Mouse (Mus musculus): Measurements from ENCODE around the gene Ffar2. TPM values are rescaled to one million over a fixed set of nuclear protein-coding genes. Genes with fewer than 3 reads are reported as not detected.
A peak's percentile ranks its signal among the peaks of the same experiment; 100 is the strongest.

Gene Ffar2
- total RNA-seq (2014; rRNA removed; ENCODE audit: low replicate concordance) (not detected in 2 replicates), polyA plus RNA-seq (2015; fragmentation: Nextera tagmentation; extraction: Ambion mirVana) (0.05 TPM in 2 replicates)

DNA sequence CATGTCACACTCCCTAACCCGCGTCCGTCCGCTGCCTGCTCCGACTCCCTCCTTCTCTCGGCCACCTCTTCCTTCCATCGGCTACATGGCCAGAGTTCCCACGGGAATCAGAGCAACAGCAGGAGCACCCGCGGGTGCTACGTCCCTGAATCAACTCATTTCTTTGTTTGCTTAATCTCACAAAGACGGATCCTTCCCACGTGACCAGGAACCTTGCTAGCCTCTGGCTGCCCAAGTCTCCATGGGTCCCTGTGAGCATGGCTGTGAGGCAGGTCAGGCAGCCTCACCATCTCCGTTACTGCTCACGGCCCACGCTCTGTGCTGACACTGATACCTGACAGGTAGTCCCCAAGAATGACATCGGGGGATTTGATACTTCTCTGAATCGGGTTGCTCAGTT lies at the start of gene Ffar2:
TSS of gene Ffar2 (minus strand) at position 101 of the 400 bp plus-strand sequence.
- no peak for TF ChIP-seq CTCF (IDR thresholded peaks at IDR 0.05; ENCODE audit: low read depth)
- TF ChIP-seq EP300 (IDR thresholded peaks at IDR 0.05; ENCODE audit: low read depth): no peak
- DNase-seq (ENCODE audit: low spot score) (no peak), ATAC-seq (ENCODE audit: insufficient read depth, low read depth) (no peak)
- no peaks in the 10 kb centered on the region for H3K4me1 ChIP-seq (ENCODE audit: control insufficient read depth, insufficient read depth)
- no peaks in the 10 kb centered on the region for H3K27me3 ChIP-seq (ENCODE audit: control insufficient read depth, insufficient read depth, low read length)
- H3K27ac ChIP-seq (ENCODE audit: low read depth): no peak within 1 kb of the TSS
- no peaks in the 10 kb centered on the region for H3K9me3 ChIP-seq (replicated peaks; ENCODE audit: control insufficient read depth, low read length)
- 83% methylated on average over 18 of the region's 18 CpGs for WGBS
- no peak within 1 kb of the TSS for H3K4me3 ChIP-seq (ENCODE audit: low read depth, low read length)
- H3K9ac ChIP-seq (replicated peaks; ENCODE audit: low read depth, low read length): no peak within 1 kb of the TSS
- H3K36me3 ChIP-seq (replicated peaks; ENCODE audit: control insufficient read depth, insufficient read depth, low read length): no peaks in the 10 kb centered on the region
- no peak within 1 kb of the TSS for H3K4me2 ChIP-seq (ENCODE audit: low read depth, low read length)

DNA sequence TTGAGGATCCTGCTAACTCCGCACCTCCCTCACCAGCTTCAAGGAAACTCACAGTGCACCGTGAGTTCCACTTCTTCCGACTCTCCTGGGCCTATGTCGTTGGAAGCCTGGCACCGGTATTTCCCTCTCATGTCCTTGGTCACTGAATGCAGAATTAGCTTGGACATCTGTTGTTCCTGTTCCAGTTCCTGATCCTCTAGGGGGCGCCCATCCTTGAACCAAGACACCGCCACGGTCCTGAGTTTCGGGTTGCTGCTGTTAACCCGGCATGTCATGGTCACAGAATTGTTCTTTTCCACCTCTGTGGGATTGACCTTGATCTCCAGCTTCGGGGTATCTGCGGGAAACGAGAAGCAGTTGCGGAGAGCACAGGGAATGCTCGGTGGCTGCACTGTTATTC lies 49.5 kb upstream of the Ffar2 start:
- H3K9ac ChIP-seq (replicated peaks; ENCODE audit: low read depth, low read length): no peak overlapping the region
- no peak overlapping the region for H3K27ac ChIP-seq (ENCODE audit: low read depth)
- H3K36me3 ChIP-seq (replicated peaks; ENCODE audit: control insufficient read depth, insufficient read depth, low read length): no peaks in the 10 kb centered on the region
- peak; percentile 55 for DNase-seq (ENCODE audit: low spot score)
- WGBS: 18% methylated on average over 15 of the region's 15 CpGs
- H3K27me3 ChIP-seq (ENCODE audit: control insufficient read depth, insufficient read depth, low read length): 0 out of 2 replicates have a peak, but pooled peaks cover 3% of the 10 kb centered on the region
- no peak for TF ChIP-seq EP300 (IDR thresholded peaks at IDR 0.05; ENCODE audit: low read depth)
- TF ChIP-seq CTCF (IDR thresholded peaks at IDR 0.05; ENCODE audit: low read depth): peak; percentile 65
- H3K4me3 ChIP-seq (ENCODE audit: low read depth, low read length): no peak overlapping the region
- H3K4me2 ChIP-seq (ENCODE audit: low read depth, low read length): no peak overlapping the region
- H3K4me1 ChIP-seq (ENCODE audit: control insufficient read depth, insufficient read depth): no peaks in the 10 kb centered on the region
- H3K9me3 ChIP-seq (replicated peaks; ENCODE audit: control insufficient read depth, low read length): no peaks in the 10 kb centered on the region
- ATAC-seq (ENCODE audit: insufficient read depth, low read depth): no peak

DNA sequence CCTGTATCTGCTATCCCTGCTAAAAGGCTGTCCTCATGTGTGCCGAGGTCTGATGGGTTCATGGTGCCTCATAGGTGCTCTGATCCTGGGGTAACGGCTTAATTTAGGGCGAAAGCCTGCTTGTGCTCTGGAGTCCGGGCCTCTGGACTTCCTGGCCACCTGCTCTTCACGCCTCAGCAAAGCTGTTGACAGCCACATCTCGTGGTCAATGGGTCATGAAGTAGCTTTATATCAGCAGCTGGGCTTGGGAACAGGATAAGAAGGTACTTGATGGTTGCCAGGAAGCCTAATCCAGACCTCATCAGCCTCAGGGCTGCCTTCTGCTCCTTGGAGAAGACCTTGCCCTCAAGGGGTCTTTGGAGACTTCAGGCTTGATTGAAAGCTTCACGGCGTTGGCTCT lies 39.8 kb upstream of the Ffar2 start:
- no peak overlapping the region for H3K4me2 ChIP-seq (ENCODE audit: low read depth, low read length)
- no peaks in the 10 kb centered on the region for H3K9me3 ChIP-seq (replicated peaks; ENCODE audit: control insufficient read depth, low read length)
- DNase-seq (ENCODE audit: low spot score): no peak
- peaks cover 4% of the 10 kb centered on the region; the same call in 1 of the 2 replicates for H3K4me1 ChIP-seq (ENCODE audit: control insufficient read depth, insufficient read depth)
- H3K36me3 ChIP-seq (replicated peaks; ENCODE audit: control insufficient read depth, insufficient read depth, low read length): no peaks in the 10 kb centered on the region
- TF ChIP-seq CTCF (IDR thresholded peaks at IDR 0.05; ENCODE audit: low read depth): no peak
- TF ChIP-seq EP300 (IDR thresholded peaks at IDR 0.05; ENCODE audit: low read depth): no peak
- H3K9ac ChIP-seq (replicated peaks; ENCODE audit: low read depth, low read length): no peak overlapping the region
- H3K27ac ChIP-seq (ENCODE audit: low read depth): no peak overlapping the region
- H3K4me3 ChIP-seq (ENCODE audit: low read depth, low read length): no peak overlapping the region
- WGBS: 35% methylated on average over 8 of the region's 8 CpGs
- peaks cover 11% of the 10 kb centered on the region; the same call in 1 of the 2 replicates for H3K27me3 ChIP-seq (ENCODE audit: control insufficient read depth, insufficient read depth, low read length)
- no peak for ATAC-seq (ENCODE audit: insufficient read depth, low read depth)

DNA sequence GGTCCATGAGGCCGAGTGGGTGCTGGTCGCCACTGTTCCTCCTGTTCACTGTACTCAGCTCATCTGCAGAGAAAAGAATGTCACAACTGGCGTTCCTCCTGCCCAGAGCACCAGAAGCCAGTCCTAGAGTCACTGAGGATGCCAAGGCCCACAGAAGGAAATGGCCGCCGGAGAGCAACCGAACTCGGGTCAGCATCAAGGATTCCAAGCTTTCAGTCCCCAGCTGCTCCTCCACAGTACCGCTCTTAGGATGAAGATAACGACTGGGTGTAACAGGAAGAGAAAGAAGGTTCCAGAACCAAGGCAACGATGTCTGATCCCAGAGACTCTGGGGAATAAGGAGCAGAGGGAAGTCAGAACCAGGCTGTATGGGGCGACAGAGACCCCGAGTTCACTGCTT lies 37.9 kb upstream of the Ffar2 start, which contains the start of gene Ffar1:
TSS of gene Ffar1 (minus strand) at position 101 of the 400 bp plus-strand sequence.
- Histone ChIP-seq H3K27me3 (ENCODE audit: control insufficient read depth, insufficient read depth, low read length) (peaks cover 6% of the 10 kb centered on the region; the same call in 1 of the 2 replicates), H3K4me1 (ENCODE audit: control insufficient read depth, insufficient read depth) (peaks cover 4% of the 10 kb centered on the region; the same call in 1 of the 2 replicates), H3K4me2 (ENCODE audit: low read depth, low read length) (no peak within 1 kb of the TSS), H3K9me3 (replicated peaks; ENCODE audit: control insufficient read depth, low read length) (no peaks in the 10 kb centered on the region), H3K9ac (replicated peaks; ENCODE audit: low read depth, low read length) (no peak within 1 kb of the TSS), H3K36me3 (replicated peaks; ENCODE audit: control insufficient read depth, insufficient read depth, low read length) (no peaks in the 10 kb centered on the region), H3K27ac (ENCODE audit: low read depth) (no peak within 1 kb of the TSS), H3K4me3 (ENCODE audit: low read depth, low read length) (no peak within 1 kb of the TSS)
- DNase-seq (ENCODE audit: low spot score) (no peak), ATAC-seq (ENCODE audit: insufficient read depth, low read depth) (no peak)
- 73% methylated on average over 12 of the region's 12 CpGs for WGBS
- TF ChIP-seq CTCF (IDR thresholded peaks at IDR 0.05; ENCODE audit: low read depth) (no peak), EP300 (IDR thresholded peaks at IDR 0.05; ENCODE audit: low read depth) (no peak)

DNA sequence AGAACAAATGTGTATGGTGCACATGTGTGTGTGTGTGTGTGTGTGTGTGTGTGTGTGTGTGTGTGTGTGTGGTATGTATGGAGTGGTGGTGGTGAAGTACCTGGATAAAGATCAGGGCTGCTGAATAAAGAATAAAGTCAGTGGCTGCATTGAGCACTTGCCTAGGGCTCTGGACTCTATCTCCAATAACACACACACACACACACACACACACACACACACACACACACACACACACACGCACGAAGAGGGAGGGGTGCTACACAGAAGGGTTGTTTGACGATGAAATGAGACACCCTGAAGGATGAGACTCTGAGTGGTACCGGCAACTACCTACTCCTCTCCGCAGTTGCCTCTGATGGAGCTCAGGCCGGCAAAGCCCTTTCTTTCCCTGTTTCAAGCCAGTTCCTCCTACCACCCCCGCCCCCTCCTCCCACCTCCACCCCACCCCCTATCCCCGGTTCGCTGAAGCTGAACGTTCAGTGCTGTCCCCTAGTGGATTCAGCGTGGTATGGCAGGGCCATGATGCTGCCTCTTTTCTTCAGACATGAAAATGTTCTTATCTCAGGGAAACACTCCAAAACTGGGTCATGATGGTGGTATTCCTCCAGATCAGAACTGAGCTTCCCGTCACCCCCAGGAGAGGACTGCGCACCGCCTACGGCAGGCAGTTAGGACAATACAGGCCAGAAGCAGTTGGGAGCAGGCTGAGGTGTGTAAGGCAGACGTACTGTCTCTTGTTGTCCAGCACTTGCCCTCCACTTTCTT lies 36.2 kb upstream of the Ffar2 start:
- H3K27me3 ChIP-seq (ENCODE audit: control insufficient read depth, insufficient read depth, low read length): peaks cover 16% of the 10 kb centered on the region
- H3K36me3 ChIP-seq (replicated peaks; ENCODE audit: control insufficient read depth, insufficient read depth, low read length): no peaks in the 10 kb centered on the region
- H3K27ac ChIP-seq (ENCODE audit: low read depth): no peak overlapping the region
- no peak overlapping the region for H3K9ac ChIP-seq (replicated peaks; ENCODE audit: low read depth, low read length)
- H3K4me2 ChIP-seq (ENCODE audit: low read depth, low read length): peak overlapping the region; percentile 37; the same call in 1 of the 2 replicates
- H3K4me3 ChIP-seq (ENCODE audit: low read depth, low read length): peak overlapping the region; percentile 20; the same call in 1 of the 2 replicates
- TF ChIP-seq EP300 (IDR thresholded peaks at IDR 0.05; ENCODE audit: low read depth) (no peak), CTCF (IDR thresholded peaks at IDR 0.05; ENCODE audit: low read depth) (peak; percentile 79)
- H3K4me1 ChIP-seq (ENCODE audit: control insufficient read depth, insufficient read depth): peaks cover 4% of the 10 kb centered on the region; the same call in 1 of the 2 replicates
- DNase-seq (ENCODE audit: low spot score) (peak; percentile 46), ATAC-seq (ENCODE audit: insufficient read depth, low read depth) (peak; percentile 33; the same call in 1 of the 2 replicates)
- no peaks in the 10 kb centered on the region for H3K9me3 ChIP-seq (replicated peaks; ENCODE audit: control insufficient read depth, low read length)
- 6% methylated on average over 13 of the region's 16 CpGs for WGBS

Data from heart, postnatal 0 days (tissue).